Mouse (Mus musculus) spleen, adult 2 months (tissue): ENCODE results near the gene Gm4881.
A peak's percentile ranks its signal among the peaks of the same experiment; 100 is the strongest.

Source experiments
- CTCF ChIP-seq: fragments of 200-500 bp; IDR thresholded peaks from 2 replicates; pipeline ENCODE4 v1.5.1; 2011; ENCODE audit warnings: mild to moderate bottlenecking, inconsistent platforms; ENCODE audit not compliant: insufficient read depth, insufficient read length, insufficient replicate concordance; ENCODE audit errors: extremely low read depth
- POLR2A ChIP-seq: fragments of 200-500 bp; IDR thresholded peaks from 2 replicates; pipeline ENCODE4 v1.6.1; 2011; ENCODE audit warnings: low read depth, low read length, inconsistent platforms

DNA sequence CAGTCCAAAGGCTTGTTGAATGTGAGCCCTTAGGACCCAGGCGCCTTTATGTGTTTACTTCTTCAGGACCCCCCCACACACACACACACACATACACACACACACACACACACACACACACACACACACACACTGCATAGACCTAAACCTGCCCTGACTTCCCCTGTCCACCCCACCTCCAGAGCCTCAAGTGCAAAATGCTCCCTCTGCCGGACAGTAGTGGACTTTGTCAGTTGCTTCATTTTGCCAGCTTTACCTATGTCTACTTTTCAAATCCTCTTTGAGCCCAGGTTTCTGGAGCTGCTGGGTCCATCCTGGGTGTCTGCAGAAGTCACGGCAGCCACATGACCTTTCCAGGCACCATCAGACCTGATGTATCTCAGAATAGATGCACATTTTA, 39.4 kb downstream of the Gm4881 start:
- peak; percentile 59; the same call in 1 of the 2 replicates for TF ChIP-seq CTCF
- TF ChIP-seq POLR2A = no peak
